Comparison of ENCODE assay signal across 20 mouse cellular contexts in the genomic region with DNA sequence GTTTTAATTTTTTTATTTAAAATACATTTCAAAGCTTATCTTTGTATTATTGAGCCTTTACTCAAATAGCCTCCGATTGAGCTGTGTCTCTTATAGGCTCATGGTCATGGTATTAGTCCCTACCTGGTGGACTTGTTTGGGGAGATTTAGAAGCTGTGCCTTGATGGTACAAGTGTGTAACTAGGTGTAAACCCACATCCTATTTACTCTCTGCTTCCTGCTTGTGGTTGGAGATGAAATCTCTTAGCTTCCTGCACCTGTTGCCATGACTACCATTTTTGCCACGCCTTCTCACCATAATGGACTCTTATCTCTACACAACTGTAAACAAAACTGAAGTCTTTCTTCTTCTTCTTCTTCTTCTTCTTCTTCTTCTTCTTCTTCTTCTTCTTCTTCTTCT.
A peak's percentile ranks its signal among the peaks of the same experiment; 100 is the strongest.
DNase-seq lines count a peak whose midpoint lies in the region; ATAC-seq and TF ChIP-seq lines count a peak whose summit lies in the region.
"Had no signal": no experiment of that assay in that cellular context is flagged by ENCODE, and none has a peak within 500 bp of the region (broad histone marks: within the 10 kb centered on the region; RNA-seq: fewer than 3 reads in every experiment).

No protein-coding gene starts in this region.

- no peak overlapping the region for H3K4me3 ChIP-seq in MEL (ENCODE audit: control insufficient read depth in 1 of 2, insufficient read depth in 1 of 2, low read depth in 2 of 2, low read length in 2 of 2)
- H3K4me3 ChIP-seq in midbrain, embryonic 11.5 days (ENCODE audit: low read depth, low read length) = no peak overlapping the region
- H3K4me3 ChIP-seq: embryonic facial prominence, embryonic 12.5 days; forebrain, embryonic 12.5 days; heart, embryonic 13.5 days; hindbrain, embryonic 12.5 days; intestine, embryonic 15.5 days had no signal

- no peaks in the 10 kb centered on the region for H3K9me3 ChIP-seq in MEL (replicated peaks; ENCODE audit: insufficient read depth, low read length)
- H3K9me3 ChIP-seq in midbrain, embryonic 11.5 days (ENCODE audit: control insufficient read depth, low read length) = no peaks in the 10 kb centered on the region
- H3K9me3 ChIP-seq: embryonic facial prominence, embryonic 12.5 days; forebrain, embryonic 12.5 days; heart, embryonic 13.5 days; hindbrain, embryonic 12.5 days; intestine, embryonic 15.5 days had no signal

- TF ChIP-seq CTCF in MEL (IDR thresholded peaks at IDR 0.05 in 2 of 3, conservative IDR thresholded peaks at IDR 0.05 in 1 of 3; ENCODE audit: control insufficient read depth in 1 of 3, insufficient read depth in 1 of 3, low read depth in 2 of 3, low read length in 3 of 3, poor library complexity in 1 of 3, severe bottlenecking in 1 of 3) = no peak

- no peak for TF ChIP-seq POLR2A in MEL (IDR thresholded peaks at IDR 0.05; ENCODE audit: control insufficient read depth in 1 of 2, insufficient read depth in 1 of 2, low read depth in 1 of 2, low read length in 2 of 2, poor library complexity in 1 of 2)

- 80% methylated on average over 2 of the region's 2 CpGs for WGBS in midbrain, embryonic 11.5 days

- TF ChIP-seq RAD21 in MEL (IDR thresholded peaks at IDR 0.05; ENCODE audit: low read depth, low read length) = no peak

- H3K79me2 ChIP-seq in MEL (ENCODE audit: control insufficient read depth, insufficient read depth, low read length, poor library complexity) = no peaks in the 10 kb centered on the region

- no peak for TF ChIP-seq EP300 in MEL (IDR thresholded peaks at IDR 0.05; ENCODE audit: low read depth in 1 of 2, low read length in 2 of 2)

- DNase-seq in thymus, postnatal 4 days = peak; percentile 28
- no peak for DNase-seq in thymus, postnatal 10 days (ENCODE audit: low spot score in 2 of 2)
- DNase-seq in MEL (ENCODE audit: low read depth, low spot score) = peak; percentile 8
- no peak for DNase-seq in midbrain, embryonic 11.5 days (ENCODE audit: low spot score, missing footprints)
- DNase-seq in right cerebral cortex, postnatal 4 days = no peak
- DNase-seq: adrenal gland, postnatal 10 days; cerebellum, adult 11-12 months; cerebellum, adult 9-10 months; cerebellum, postnatal 25 days; gastrocnemius, postnatal 14 days; heart, postnatal 4 days had no signal

- ATAC-seq in inflammation-experienced regulatory T-cells, adult 6 months = peak; percentile 86
- no peak for ATAC-seq in midbrain, embryonic 11.5 days (ENCODE audit: low FRiP score)
- ATAC-seq: forebrain, embryonic 16.5 days; hindbrain, embryonic 16.5 days; intestine, embryonic 15.5 days had no signal

- H3K4me2 ChIP-seq in midbrain, embryonic 11.5 days = no peak overlapping the region
- H3K4me2 ChIP-seq: embryonic facial prominence, embryonic 12.5 days; forebrain, embryonic 12.5 days; heart, embryonic 13.5 days; hindbrain, embryonic 12.5 days; intestine, embryonic 15.5 days had no signal

- H3K9ac ChIP-seq in MEL (ENCODE audit: control insufficient read depth, low read depth, low read length, poor library complexity, severe bottlenecking) = no peak overlapping the region
- H3K9ac ChIP-seq in midbrain, embryonic 11.5 days (ENCODE audit: low read length) = no peak overlapping the region
- H3K9ac ChIP-seq: embryonic facial prominence, embryonic 12.5 days; forebrain, embryonic 12.5 days; heart, embryonic 13.5 days; hindbrain, embryonic 12.5 days; intestine, embryonic 15.5 days had no signal

- H3K36me3 ChIP-seq in MEL (ENCODE audit: control insufficient read depth in 1 of 2, insufficient read depth in 2 of 2, low read length in 2 of 2) = no peaks in the 10 kb centered on the region
- no peaks in the 10 kb centered on the region for H3K36me3 ChIP-seq in midbrain, embryonic 11.5 days (ENCODE audit: control insufficient read depth, insufficient read depth, low read length)
- H3K36me3 ChIP-seq: embryonic facial prominence, embryonic 12.5 days; forebrain, embryonic 12.5 days; heart, embryonic 13.5 days; hindbrain, embryonic 12.5 days; intestine, embryonic 15.5 days had no signal

- H3K27me3 ChIP-seq in MEL (ENCODE audit: control insufficient read depth in 1 of 2, insufficient read depth in 2 of 2, low read length in 2 of 2) = no peaks in the 10 kb centered on the region
- no peaks in the 10 kb centered on the region for H3K27me3 ChIP-seq in midbrain, embryonic 11.5 days (ENCODE audit: control insufficient read depth, insufficient read depth, low read length)
- H3K27me3 ChIP-seq: CH12.LX; embryonic facial prominence, embryonic 12.5 days; forebrain, embryonic 12.5 days; heart, embryonic 13.5 days; hindbrain, embryonic 12.5 days; intestine, embryonic 15.5 days had no signal

- H3K4me1 ChIP-seq in MEL (ENCODE audit: control insufficient read depth in 1 of 2, insufficient read depth in 2 of 2, low read length in 2 of 2) = no peaks in the 10 kb centered on the region
- H3K4me1 ChIP-seq in midbrain, embryonic 11.5 days (ENCODE audit: control insufficient read depth, insufficient read depth, low read length) = no peaks in the 10 kb centered on the region
- H3K4me1 ChIP-seq: embryonic facial prominence, embryonic 12.5 days; forebrain, embryonic 12.5 days; heart, embryonic 13.5 days; hindbrain, embryonic 12.5 days; intestine, embryonic 15.5 days had no signal

- no peak overlapping the region for H3K27ac ChIP-seq in MEL (ENCODE audit: control insufficient read depth, low read depth, low read length)
- no peak overlapping the region for H3K27ac ChIP-seq in midbrain, embryonic 11.5 days (ENCODE audit: low read depth, low read length)
- H3K27ac ChIP-seq: embryonic facial prominence, embryonic 12.5 days; forebrain, embryonic 12.5 days; heart, embryonic 13.5 days; hindbrain, embryonic 12.5 days; intestine, embryonic 15.5 days had no signal

TF ChIP-seq in MEL, 35 proteins besides CTCF, POLR2A, EP300 and RAD21:
- TF ChIP-seq UBTF (IDR thresholded peaks at IDR 0.05; ENCODE audit: borderline replicate concordance, insufficient read depth, low read depth, low read length) = no peak
- no peak for TF ChIP-seq USF2 (IDR thresholded peaks at IDR 0.05; ENCODE audit: borderline replicate concordance in 1 of 2, insufficient read depth in 1 of 2, low read depth in 1 of 2, low read length in 2 of 2)
- TF ChIP-seq MAX (IDR thresholded peaks at IDR 0.05; ENCODE audit: low read length) = no peak
- TF ChIP-seq ELF1 (IDR thresholded peaks at IDR 0.05; ENCODE audit: low read depth, low read length) = no peak
- no peak for TF ChIP-seq GABPA (IDR thresholded peaks at IDR 0.05; ENCODE audit: low read depth, low read length)
- TF ChIP-seq MAZ (IDR thresholded peaks at IDR 0.05; ENCODE audit: low read depth, low read length) = no peak
- TF ChIP-seq JUND (IDR thresholded peaks at IDR 0.05; ENCODE audit: low read depth, low read length) = no peak
- TF ChIP-seq TCF12 (IDR thresholded peaks at IDR 0.05; ENCODE audit: low read depth, low read length) = no peak
- no peak for TF ChIP-seq POLR2AphosphoS5 (IDR thresholded peaks at IDR 0.05; ENCODE audit: borderline replicate concordance, low read depth, low read length)

Comparison
In these comparisons a context has a peak if more than half of its experiments do, and no peak if none do; other contexts are left out.
1. DNase-seq: peak in thymus, postnatal 4 days (single experiment) and MEL (single experiment); none in thymus, postnatal 10 days (0 of 2), midbrain, embryonic 11.5 days (single experiment) and right cerebral cortex, postnatal 4 days (single experiment).